Mouse (Mus musculus): ENCODE data around the gene Tmem164.

Gene Tmem164

GRCm38 (mm10) chrX:142748574-142748973 lies 67.4 kb downstream of the Tmem164 start:
- in situ Hi-C loops (cut with MboI), result no loop called here

- in situ Hi-C loops (cut with MboI), result no loop called here
Measured at GRCm38 (mm10) chrX:142750775-142751174, 69.6 kb downstream of the Tmem164 start.

GRCm38 (mm10) chrX:142755542-142755941 lies 74.3 kb downstream of the Tmem164 start:
- in situ Hi-C loops (cut with MboI), result no loop called here

- in situ Hi-C loops (cut with MboI), result no loop called here
Measured at GRCm38 (mm10) chrX:142760415-142760814, 79.2 kb downstream of the Tmem164 start.

- in situ Hi-C loops (cut with MboI), result no loop called here
Measured at GRCm38 (mm10) chrX:142763337-142763736, 82.1 kb downstream of the Tmem164 start.

GRCm38 (mm10) chrX:142769698-142770097 lies 88.5 kb downstream of the Tmem164 start:
- in situ Hi-C loops (cut with MboI), result no loop called here

GRCm38 (mm10) chrX:142773658-142774057 lies 92.5 kb downstream of the Tmem164 start:
- in situ Hi-C loops (cut with MboI), result no loop called here

- in situ Hi-C loops (cut with MboI), result no loop called here
Measured at GRCm38 (mm10) chrX:142776131-142776530, 94.9 kb downstream of the Tmem164 start.

GRCm38 (mm10) chrX:142778638-142779037 lies 97.4 kb downstream of the Tmem164 start:
- in situ Hi-C loops (cut with MboI), result no loop called here

- in situ Hi-C loops (cut with MboI), result no loop called here
Measured at GRCm38 (mm10) chrX:142786160-142787052, 105.2 kb downstream of the Tmem164 start.

GRCm38 (mm10) chrX:142792185-142792584 lies 111.0 kb downstream of the Tmem164 start:
- in situ Hi-C loops (cut with MboI), result loop anchor here (10.0 kb wide), 1 partner anchor 237 kb away; no protein-coding TSS in a partner anchor

- in situ Hi-C loops (cut with MboI), result loop anchor here (10.0 kb wide), 1 partner anchor 239 kb away; no protein-coding TSS in a partner anchor
Measured at GRCm38 (mm10) chrX:142794069-142794610, 112.9 kb downstream of the Tmem164 start.

- in situ Hi-C loops (cut with MboI), result loop anchor here (25.0 kb wide), 1 partner anchor 633 kb away; no protein-coding TSS in a partner anchor
Measured at GRCm38 (mm10) chrX:142804596-142804995, 123.4 kb downstream of the Tmem164 start.

GRCm38 (mm10) chrX:142806126-142806525 lies 124.9 kb downstream of the Tmem164 start:
- in situ Hi-C loops (cut with MboI), result loop anchor here (25.0 kb wide), 1 partner anchor 631 kb away; no protein-coding TSS in a partner anchor

- in situ Hi-C loops (cut with MboI), result loop anchor here (25.0 kb wide), 1 partner anchor 631 kb away; no protein-coding TSS in a partner anchor
Measured at GRCm38 (mm10) chrX:142806620-142807061, 125.4 kb downstream of the Tmem164 start.

- in situ Hi-C loops (cut with MboI), result loop anchor here (25.0 kb wide), 1 partner anchor 629 kb away; no protein-coding TSS in a partner anchor
Measured at GRCm38 (mm10) chrX:142808411-142808810, 127.2 kb downstream of the Tmem164 start.

GRCm38 (mm10) chrX:142813146-142813545 lies 131.9 kb downstream of the Tmem164 start:
- in situ Hi-C loops (cut with MboI), result loop anchor here (25.0 kb wide), 1 partner anchor 624 kb away; no protein-coding TSS in a partner anchor

GRCm38 (mm10) chrX:142818057-142818682 lies 137.0 kb downstream of the Tmem164 start:
- in situ Hi-C loops (cut with MboI), result loop anchor here (25.0 kb wide), 1 partner anchor 619 kb away; no protein-coding TSS in a partner anchor

GRCm38 (mm10) chrX:142821239-142821638 lies 140.0 kb downstream of the Tmem164 start:
- in situ Hi-C loops (cut with MboI), result loop anchor here (5.0 to 25.0 kb wide), 2 partner anchors 236 to 616 kb away; no protein-coding TSS in a partner anchor

GRCm38 (mm10) chrX:142821846-142822245 lies 140.6 kb downstream of the Tmem164 start:
- in situ Hi-C loops (cut with MboI), result loop anchor here (5.0 to 25.0 kb wide), 2 partner anchors 235 to 615 kb away; no protein-coding TSS in a partner anchor

- in situ Hi-C loops (cut with MboI), result no loop called here
Measured at GRCm38 (mm10) chrX:142825309-142825708, 144.1 kb downstream of the Tmem164 start.

- in situ Hi-C loops (cut with MboI), result no loop called here
Measured at GRCm38 (mm10) chrX:142827644-142828043, 146.4 kb downstream of the Tmem164 start.

Measured in mature B cell (primary cell).